Comparison of ENCODE assay signal across 19 mouse cellular contexts in genomic region chr7:143017181-143017580, GRCm38 (mm10). TPM values are rescaled to one million over a fixed set of nuclear protein-coding genes. Genes with fewer than 3 reads are reported as not detected.
A peak's percentile ranks its signal among the peaks of the same experiment; 100 is the strongest.
DNase-seq lines count a peak whose midpoint lies in the region; ATAC-seq and TF ChIP-seq lines count a peak whose summit lies in the region.
"Had no signal": no experiment of that assay in that cellular context is flagged by ENCODE, and none has a peak within 500 bp of the region (broad histone marks: within the 10 kb centered on the region; RNA-seq: fewer than 3 reads in every experiment).

No protein-coding gene starts in this region.

- no peak overlapping the region for H3K4me3 ChIP-seq in heart, embryonic 12.5 days
- H3K4me3 ChIP-seq in kidney, postnatal 0 days (replicated peaks; ENCODE audit: low read depth, low read length): no peak overlapping the region
- no peak overlapping the region for H3K4me3 ChIP-seq in kidney, adult 2 months (ENCODE audit: insufficient read depth, low read depth, low read length)
- H3K4me3 ChIP-seq in midbrain, embryonic 11.5 days (ENCODE audit: low read depth, low read length): no peak overlapping the region
- H3K4me3 ChIP-seq in midbrain, embryonic 14.5 days (replicated peaks; ENCODE audit: low read depth, low read length): no peak overlapping the region
- H3K4me3 ChIP-seq: limb, embryonic 12.5 days; midbrain, embryonic 10.5 days had no signal

- no peak for TF ChIP-seq POLR2A in kidney, adult 2 months (IDR thresholded peaks at IDR 0.05; ENCODE audit: low read depth, low read length)

- peaks cover 66% of the 10 kb centered on the region for H3K4me1 ChIP-seq in heart, embryonic 12.5 days (replicated peaks)
- H3K4me1 ChIP-seq in kidney, postnatal 0 days (replicated peaks; ENCODE audit: insufficient read depth, low read length): peaks cover 20% of the 10 kb centered on the region; the same call in 1 of the 2 replicates
- H3K4me1 ChIP-seq in kidney, adult 2 months (ENCODE audit: control insufficient read depth, insufficient read depth, low read length): peaks cover 2% of the 10 kb centered on the region; the same call in 1 of the 2 replicates
- H3K4me1 ChIP-seq in midbrain, embryonic 11.5 days (ENCODE audit: control insufficient read depth, insufficient read depth, low read length): no peaks in the 10 kb centered on the region
- peaks cover 22% of the 10 kb centered on the region for H3K4me1 ChIP-seq in midbrain, embryonic 14.5 days (ENCODE audit: control insufficient read depth, insufficient read depth, low read length)

- no peaks in the 10 kb centered on the region for H3K27me3 ChIP-seq in heart, embryonic 12.5 days (replicated peaks)
- H3K27me3 ChIP-seq in kidney, postnatal 0 days (ENCODE audit: insufficient read depth, low read length): no peaks in the 10 kb centered on the region
- H3K27me3 ChIP-seq in kidney, adult 2 months (replicated peaks; ENCODE audit: control insufficient read depth, insufficient read depth, low read length): no peaks in the 10 kb centered on the region
- H3K27me3 ChIP-seq in midbrain, embryonic 11.5 days (ENCODE audit: control insufficient read depth, insufficient read depth, low read length): no peaks in the 10 kb centered on the region
- no peaks in the 10 kb centered on the region for H3K27me3 ChIP-seq in midbrain, embryonic 14.5 days (ENCODE audit: control insufficient read depth, insufficient read depth, low read length)
- H3K27me3 ChIP-seq: limb, embryonic 12.5 days had no signal

- WGBS in heart, embryonic 12.5 days: 78% methylated on average over 4 of the region's 4 CpGs
- 73% methylated on average over 4 of the region's 4 CpGs for WGBS in kidney, postnatal 0 days
- WGBS in kidney, adult 2 months: 71% methylated on average over 4 of the region's 4 CpGs
- WGBS in midbrain, embryonic 11.5 days: 74% methylated on average over 4 of the region's 4 CpGs
- 68% methylated on average over 4 of the region's 4 CpGs for WGBS in midbrain, embryonic 14.5 days

- no peak for ATAC-seq in heart, embryonic 12.5 days (ENCODE audit: insufficient number of reproducible peaks, low FRiP score)
- ATAC-seq in kidney, postnatal 0 days (replicated peaks; ENCODE audit: low FRiP score, low read depth): no peak
- no peak for ATAC-seq in midbrain, embryonic 11.5 days (ENCODE audit: low FRiP score)
- no peak for ATAC-seq in midbrain, embryonic 14.5 days (ENCODE audit: low FRiP score, low TSS enrichment)
- ATAC-seq: forebrain, embryonic 16.5 days had no signal

- no peak overlapping the region for H3K4me2 ChIP-seq in heart, embryonic 12.5 days
- H3K4me2 ChIP-seq in kidney, postnatal 0 days (ENCODE audit: low read length): no peak overlapping the region
- no peak overlapping the region for H3K4me2 ChIP-seq in midbrain, embryonic 11.5 days
- H3K4me2 ChIP-seq in midbrain, embryonic 14.5 days (ENCODE audit: low read length): no peak overlapping the region
- H3K4me2 ChIP-seq: limb, embryonic 12.5 days had no signal

- no peaks in the 10 kb centered on the region for H3K9me3 ChIP-seq in heart, embryonic 12.5 days (replicated peaks)
- no peaks in the 10 kb centered on the region for H3K9me3 ChIP-seq in kidney, postnatal 0 days (replicated peaks; ENCODE audit: low read length)
- H3K9me3 ChIP-seq in midbrain, embryonic 11.5 days (ENCODE audit: control insufficient read depth, low read length): no peaks in the 10 kb centered on the region
- H3K9me3 ChIP-seq in midbrain, embryonic 14.5 days (ENCODE audit: control insufficient read depth, low read length): no peaks in the 10 kb centered on the region
- H3K9me3 ChIP-seq: G1E; limb, embryonic 12.5 days; midbrain, embryonic 10.5 days had no signal

- DNase-seq in heart, adult 18-20 months: no peak
- no peak for DNase-seq in kidney, postnatal 0 days (ENCODE audit: low spot score)
- DNase-seq in kidney, adult 2 months: no peak
- DNase-seq in midbrain, embryonic 11.5 days (ENCODE audit: low spot score, missing footprints): peak; percentile 4
- no peak for DNase-seq in midbrain, embryonic 14.5 days
- DNase-seq in thymus, postnatal 25 days: no peak
- DNase-seq: adrenal gland, adult 2 months; cerebellum, adult 18-20 months; lung, adult 2 months; right cerebral cortex, adult 18-20 months; spleen, adult 18-20 months; thymus, postnatal 4 days had no signal

- H3K27ac ChIP-seq in heart, embryonic 12.5 days (ENCODE audit: poor library complexity, severe bottlenecking): peak overlapping the region; percentile 76; the same call in 1 of the 2 replicates
- peak overlapping the region; percentile 54; the same call in 1 of the 2 replicates for H3K27ac ChIP-seq in kidney, postnatal 0 days
- H3K27ac ChIP-seq in kidney, adult 2 months (ENCODE audit: insufficient read depth, low read depth, low read length): no peak overlapping the region
- no peak overlapping the region for H3K27ac ChIP-seq in midbrain, embryonic 11.5 days (ENCODE audit: low read depth, low read length)
- H3K27ac ChIP-seq in midbrain, embryonic 14.5 days (replicated peaks; ENCODE audit: low read depth, low read length): no peak overlapping the region
- H3K27ac ChIP-seq: limb, embryonic 12.5 days; midbrain, embryonic 10.5 days had no signal

- no peak for TF ChIP-seq CTCF in kidney, postnatal 0 days (IDR thresholded peaks at IDR 0.05; ENCODE audit: low read depth)
- TF ChIP-seq CTCF in kidney, adult 2 months (conservative IDR thresholded peaks at IDR 0.05; ENCODE audit: insufficient read depth, insufficient read length, low read depth, low read length): no peak

- no peak overlapping the region for H3K9ac ChIP-seq in heart, embryonic 12.5 days
- H3K9ac ChIP-seq in kidney, postnatal 0 days (ENCODE audit: low read depth, low read length): no peak overlapping the region
- H3K9ac ChIP-seq in midbrain, embryonic 11.5 days (ENCODE audit: low read length): no peak overlapping the region
- H3K9ac ChIP-seq in midbrain, embryonic 14.5 days (replicated peaks; ENCODE audit: low read length): no peak overlapping the region
- H3K9ac ChIP-seq: limb, embryonic 12.5 days had no signal

- no peaks in the 10 kb centered on the region for H3K36me3 ChIP-seq in heart, embryonic 12.5 days
- H3K36me3 ChIP-seq in kidney, postnatal 0 days (ENCODE audit: insufficient read depth, low read length): no peaks in the 10 kb centered on the region
- no peaks in the 10 kb centered on the region for H3K36me3 ChIP-seq in kidney, adult 2 months (ENCODE audit: control insufficient read depth, insufficient read depth, low read length)
- H3K36me3 ChIP-seq in midbrain, embryonic 11.5 days (ENCODE audit: control insufficient read depth, insufficient read depth, low read length): no peaks in the 10 kb centered on the region
- H3K36me3 ChIP-seq in midbrain, embryonic 14.5 days (ENCODE audit: control insufficient read depth, insufficient read depth, low read length): no peaks in the 10 kb centered on the region
- H3K36me3 ChIP-seq: limb, embryonic 12.5 days; midbrain, embryonic 10.5 days had no signal

RNA-seq across cellular contexts. Expression of gene Tspan32, which starts 12.3 kb away (rescaled TPM):
- polyA plus RNA-seq in heart, embryonic 12.5 days (2016; fragmentation: Nextera tagmentation; extraction: Ambion mirVana): 7.0 and 7.7 TPM in 2 replicates
- 1 to 10 TPM in 1 of 2 experiments, under 1 TPM in 1; 0.69 to 2.6 TPM for total RNA-seq in heart, adult 18-20 months (2021)
- polyA plus RNA-seq in kidney, postnatal 0 days (2015; fragmentation: Nextera tagmentation; extraction: Ambion mirVana): 1.0 and 1.1 TPM in 2 replicates
- polyA plus RNA-seq in kidney, adult 2 months (2012; rRNA removed): 0.99 and 5.1 TPM in 2 replicates
- polyA plus RNA-seq in midbrain, embryonic 11.5 days (2014; fragmentation: Nextera tagmentation; extraction: Ambion mirVana): 5.0 and 6.2 TPM in 2 replicates
- polyA plus RNA-seq in midbrain, embryonic 14.5 days (2014; fragmentation: Nextera tagmentation; extraction: Ambion mirVana): 0.27 and 0.57 TPM in 2 replicates

RNA-seq across cellular contexts. Expression of gene Cd81, which starts 35.4 kb away (rescaled TPM):
- polyA plus RNA-seq in heart, embryonic 12.5 days (2016; fragmentation: Nextera tagmentation; extraction: Ambion mirVana): 701 and 712 TPM in 2 replicates
- total RNA-seq in heart, adult 18-20 months (2021): 100 to 1,000 TPM; 410 to 413 TPM
- 621 and 647 TPM in 2 replicates for polyA plus RNA-seq in kidney, postnatal 0 days (2015; fragmentation: Nextera tagmentation; extraction: Ambion mirVana)
- 801 and 824 TPM in 2 replicates for polyA plus RNA-seq in kidney, adult 2 months (2012; rRNA removed)
- polyA plus RNA-seq in midbrain, embryonic 11.5 days (2014; fragmentation: Nextera tagmentation; extraction: Ambion mirVana): 256 and 276 TPM in 2 replicates
- polyA plus RNA-seq in midbrain, embryonic 14.5 days (2014; fragmentation: Nextera tagmentation; extraction: Ambion mirVana): 316 and 322 TPM in 2 replicates

RNA-seq across cellular contexts. Expression of gene Ascl2, which starts 48.1 kb away (rescaled TPM):
- 0.23 and 0.31 TPM in 2 replicates for polyA plus RNA-seq in heart, embryonic 12.5 days (2016; fragmentation: Nextera tagmentation; extraction: Ambion mirVana)
- total RNA-seq in heart, adult 18-20 months (2021): not detected
- 0.60 and 1.2 TPM in 2 replicates for polyA plus RNA-seq in kidney, postnatal 0 days (2015; fragmentation: Nextera tagmentation; extraction: Ambion mirVana)
- 0.11 and 0.30 TPM in 2 replicates for polyA plus RNA-seq in kidney, adult 2 months (2012; rRNA removed)
- polyA plus RNA-seq in midbrain, embryonic 11.5 days (2014; fragmentation: Nextera tagmentation; extraction: Ambion mirVana): 0.38 and 0.65 TPM in 2 replicates
- polyA plus RNA-seq in midbrain, embryonic 14.5 days (2014; fragmentation: Nextera tagmentation; extraction: Ambion mirVana): 0.47 and 0.61 TPM in 2 replicates
- total RNA-seq: G1E; gastrocnemius, adult 18-20 months had no signal
- polyA plus RNA-seq: G1E; heart, postnatal 0 days had no signal

RNA-seq across cellular contexts. Expression of gene Tssc4, which starts 51.9 kb away (rescaled TPM):
- polyA plus RNA-seq in heart, embryonic 12.5 days (2016; fragmentation: Nextera tagmentation; extraction: Ambion mirVana): 57.1 and 61.7 TPM in 2 replicates
- 10 to 100 TPM; 13.1 to 14.9 TPM for total RNA-seq in heart, adult 18-20 months (2021)
- polyA plus RNA-seq in kidney, postnatal 0 days (2015; fragmentation: Nextera tagmentation; extraction: Ambion mirVana): 69.1 and 72.3 TPM in 2 replicates
- polyA plus RNA-seq in kidney, adult 2 months (2012; rRNA removed): 64.8 and 74.5 TPM in 2 replicates
- polyA plus RNA-seq in midbrain, embryonic 11.5 days (2014; fragmentation: Nextera tagmentation; extraction: Ambion mirVana): 61.1 and 63.8 TPM in 2 replicates
- 70.4 and 102 TPM in 2 replicates for polyA plus RNA-seq in midbrain, embryonic 14.5 days (2014; fragmentation: Nextera tagmentation; extraction: Ambion mirVana)

Comparison
In these comparisons a context has a peak if more than half of its experiments do, and no peak if none do; other contexts are left out.
1. H3K27ac ChIP-seq: peak in heart, embryonic 12.5 days (single experiment) and kidney, postnatal 0 days (single experiment); none in kidney, adult 2 months (single experiment), midbrain, embryonic 11.5 days (single experiment) and midbrain, embryonic 14.5 days (single experiment).